Comparison of ENCODE assay signal across 9 mouse cellular contexts in genomic region chr16:37871112-37871715, GRCm38 (mm10). TPM values are rescaled to one million over a fixed set of nuclear protein-coding genes. Genes with fewer than 3 reads are reported as not detected.
DNase-seq lines count a peak whose midpoint lies in the region; ATAC-seq and TF ChIP-seq lines count a peak whose summit lies in the region.
"Had no signal": no experiment of that assay in that cellular context is flagged by ENCODE, and none has a peak within 500 bp of the region (broad histone marks: within the 10 kb centered on the region; RNA-seq: fewer than 3 reads in every experiment).

No protein-coding gene starts in this region.

- 82% methylated on average over 4 of the region's 4 CpGs for WGBS in intestine, embryonic 15.5 days
- WGBS in intestine, embryonic 16.5 days = 73% methylated on average over 4 of the region's 4 CpGs
- WGBS in heart, adult 2 months = 34% methylated on average over 4 of the region's 4 CpGs
- WGBS in midbrain, embryonic 16.5 days = 71% methylated on average over 4 of the region's 4 CpGs

- intact Hi-C loops in heart, adult 2 months (cut with DNase I) = no loop called here

- TF ChIP-seq POLR2A in heart, adult 2 months (IDR thresholded peaks at IDR 0.05; ENCODE audit: insufficient read depth, low read depth, low read length) = no peak

- ATAC-seq in intestine, embryonic 15.5 days = no peak
- no peak for ATAC-seq in intestine, embryonic 16.5 days
- no peak for ATAC-seq in midbrain, embryonic 16.5 days

- 0 out of 2 replicates have a peak overlapping the region, but pooled peaks have one; percentile 17 for H3K4me2 ChIP-seq in intestine, embryonic 15.5 days (replicated peaks)
- no peak overlapping the region for H3K4me2 ChIP-seq in intestine, embryonic 16.5 days (ENCODE audit: low read depth, low read length)
- H3K4me2 ChIP-seq in midbrain, embryonic 16.5 days (ENCODE audit: low read length) = peak overlapping the region; percentile 23; the same call in 1 of the 2 replicates

- peak; percentile 87 for TF ChIP-seq EP300 in heart, adult 2 months (IDR thresholded peaks at IDR 0.05; ENCODE audit: insufficient read depth, low read depth, low read length)

- H3K36me3 ChIP-seq in intestine, embryonic 15.5 days = no peaks in the 10 kb centered on the region
- no peaks in the 10 kb centered on the region for H3K36me3 ChIP-seq in intestine, embryonic 16.5 days (ENCODE audit: control insufficient read depth, insufficient read depth, low read length)
- peaks cover 33% of the 10 kb centered on the region for H3K36me3 ChIP-seq in heart, adult 2 months (ENCODE audit: control insufficient read depth, insufficient read depth, low read length)
- H3K36me3 ChIP-seq in midbrain, embryonic 16.5 days (ENCODE audit: control insufficient read depth, insufficient read depth, low read length) = no peaks in the 10 kb centered on the region

- no peak overlapping the region for H3K4me3 ChIP-seq in intestine, embryonic 15.5 days (replicated peaks)
- no peak overlapping the region for H3K4me3 ChIP-seq in intestine, embryonic 16.5 days (ENCODE audit: low read length)
- peak overlapping the region; percentile 14; the same call in 1 of the 2 replicates for H3K4me3 ChIP-seq in heart, adult 2 months
- no peak overlapping the region for H3K4me3 ChIP-seq in midbrain, embryonic 16.5 days (ENCODE audit: low read depth, low read length)

- H3K9me3 ChIP-seq in intestine, embryonic 15.5 days = no peaks in the 10 kb centered on the region
- no peaks in the 10 kb centered on the region for H3K9me3 ChIP-seq in intestine, embryonic 16.5 days (ENCODE audit: control insufficient read depth, low read length)
- no peaks in the 10 kb centered on the region for H3K9me3 ChIP-seq in midbrain, embryonic 16.5 days (replicated peaks; ENCODE audit: control insufficient read depth, low read length, poor library complexity, severe bottlenecking)

- no peak for TF ChIP-seq CTCF in heart, adult 2 months (IDR thresholded peaks at IDR 0.05)

- H3K9ac ChIP-seq in intestine, embryonic 15.5 days = no peak overlapping the region
- H3K9ac ChIP-seq in intestine, embryonic 16.5 days (ENCODE audit: low read depth, low read length) = no peak overlapping the region
- H3K9ac ChIP-seq in heart, adult 2 months (ENCODE audit: low read depth, low read length) = no peak overlapping the region
- H3K9ac ChIP-seq in midbrain, embryonic 16.5 days (ENCODE audit: low read depth, low read length) = no peak overlapping the region

- DNase-seq in adrenal gland, postnatal 10 days = peak; percentile 65
- DNase-seq in heart, adult 2 months = peak; percentile 43 to 67
- DNase-seq in kidney, postnatal 10 days = peak; percentile 46
- DNase-seq in thymus, postnatal 36 days = no peak
- DNase-seq in thymus, adult 18-20 months = no peak

- H3K27me3 ChIP-seq in intestine, embryonic 15.5 days (replicated peaks) = no peaks in the 10 kb centered on the region
- no peaks in the 10 kb centered on the region for H3K27me3 ChIP-seq in intestine, embryonic 16.5 days (replicated peaks; ENCODE audit: control insufficient read depth, insufficient read depth, low read length)
- no peaks in the 10 kb centered on the region for H3K27me3 ChIP-seq in heart, adult 2 months (ENCODE audit: control insufficient read depth, insufficient read depth, low read length)
- no peaks in the 10 kb centered on the region for H3K27me3 ChIP-seq in midbrain, embryonic 16.5 days (ENCODE audit: control insufficient read depth, insufficient read depth, low read depth, low read length)

- no peak overlapping the region for H3K27ac ChIP-seq in intestine, embryonic 15.5 days
- no peak overlapping the region for H3K27ac ChIP-seq in intestine, embryonic 16.5 days (ENCODE audit: low read length)
- peak overlapping the region; percentile 98 for H3K27ac ChIP-seq in heart, adult 2 months
- H3K27ac ChIP-seq in midbrain, embryonic 16.5 days (ENCODE audit: low read length) = no peak overlapping the region

- peaks cover 20% of the 10 kb centered on the region for H3K4me1 ChIP-seq in intestine, embryonic 15.5 days (replicated peaks)
- peaks cover 11% of the 10 kb centered on the region for H3K4me1 ChIP-seq in intestine, embryonic 16.5 days (ENCODE audit: control insufficient read depth, insufficient read depth, low read length)
- H3K4me1 ChIP-seq in heart, adult 2 months (ENCODE audit: control insufficient read depth, insufficient read depth, low read length) = peaks cover 22% of the 10 kb centered on the region
- H3K4me1 ChIP-seq in midbrain, embryonic 16.5 days (ENCODE audit: control insufficient read depth, insufficient read depth, low read length) = peaks cover 26% of the 10 kb centered on the region

- peaks cover 9% of the 10 kb centered on the region for H3K79me2 ChIP-seq in heart, adult 2 months (replicated peaks; ENCODE audit: control insufficient read depth, insufficient read depth, low read length)

RNA-seq across cellular contexts. Expression of gene Lrrc58, which starts 3.0 kb away (rescaled TPM):
- 48.0 and 52.4 TPM in 2 replicates for polyA plus RNA-seq in intestine, embryonic 15.5 days (2015; fragmentation: Nextera tagmentation; extraction: Ambion mirVana)
- 33.5 and 37.7 TPM in 2 replicates for polyA plus RNA-seq in intestine, embryonic 16.5 days (2015; fragmentation: Nextera tagmentation; extraction: Ambion mirVana)
- 100 to 1,000 TPM; 160 to 216 TPM for total RNA-seq in adrenal gland, postnatal 10 days (2021)
- total RNA-seq in heart, adult 2 months (2021) = 10 to 100 TPM; 64.4 to 83.5 TPM
- 11.8 and 21.1 TPM in 2 replicates for polyA plus RNA-seq in heart, adult 2 months (2012; rRNA removed)
- 41.5 and 41.7 TPM in 2 replicates for polyA plus RNA-seq in midbrain, embryonic 16.5 days (2015; fragmentation: Nextera tagmentation; extraction: Ambion mirVana)

RNA-seq across cellular contexts. Expression of gene Gm36028, which starts 10.3 kb away (rescaled TPM):
- polyA plus RNA-seq in intestine, embryonic 15.5 days (2015; fragmentation: Nextera tagmentation; extraction: Ambion mirVana) = 0.80 and 1.8 TPM in 2 replicates
- polyA plus RNA-seq in intestine, embryonic 16.5 days (2015; fragmentation: Nextera tagmentation; extraction: Ambion mirVana) = 3.1 and 4.3 TPM in 2 replicates
- total RNA-seq in adrenal gland, postnatal 10 days (2021) = under 1 TPM; 0.36 to 0.39 TPM
- total RNA-seq in heart, adult 2 months (2021) = 1 to 10 TPM; 1.0 TPM
- 0.10 and 0.35 TPM in 2 replicates for polyA plus RNA-seq in heart, adult 2 months (2012; rRNA removed)
- not detected in 2 replicates for polyA plus RNA-seq in midbrain, embryonic 16.5 days (2015; fragmentation: Nextera tagmentation; extraction: Ambion mirVana)
- polyA plus RNA-seq: embryonic facial prominence, embryonic 14.5 days had no signal

RNA-seq across cellular contexts. Expression of gene Gpr156, which starts 45.1 kb away (rescaled TPM):
- polyA plus RNA-seq in intestine, embryonic 15.5 days (2015; fragmentation: Nextera tagmentation; extraction: Ambion mirVana) = 0.11 and 0.23 TPM in 2 replicates
- 0.13 and 0.15 TPM in 2 replicates for polyA plus RNA-seq in intestine, embryonic 16.5 days (2015; fragmentation: Nextera tagmentation; extraction: Ambion mirVana)
- under 1 TPM; 0.24 to 0.48 TPM for total RNA-seq in adrenal gland, postnatal 10 days (2021)
- total RNA-seq in heart, adult 2 months (2021) = under 1 TPM in 1 of 2 experiments, not detected in 1; 0.07 TPM
- polyA plus RNA-seq in heart, adult 2 months (2012; rRNA removed) = 0.02 and 0.09 TPM in 2 replicates
- polyA plus RNA-seq in midbrain, embryonic 16.5 days (2015; fragmentation: Nextera tagmentation; extraction: Ambion mirVana) = 5.1 and 5.8 TPM in 2 replicates

Comparison
In these comparisons a context has a peak if more than half of its experiments do, and no peak if none do; other contexts are left out.
1. DNase-seq: peak in adrenal gland, postnatal 10 days (single experiment), heart, adult 2 months (2 of 2) and kidney, postnatal 10 days (single experiment); none in thymus, postnatal 36 days (0 of 2) and thymus, adult 18-20 months (0 of 2).